Mouse (Mus musculus) neural tube, embryonic 12.5 days (tissue): ENCODE measurements at regions not wholly inside any gene's neighbourhood (a gene's known extent, or its start where the extent isn't known, plus 50 kb on each side); places are given as distances from the start of the nearest gene placed in this dataset.
A peak's percentile ranks its signal among the peaks of the same experiment; 100 is the strongest.
"Not testable (repeated sequence)": the region's sequence is repeated elsewhere in the genome, so short reads cannot be mapped to it uniquely, and the experiment has no call there.

Experiments
- ATAC-seq: fragments of 200-750 bp; cut with Nextera tagmentation; 2 replicates; pipeline ENCODE4 v1.8.0; 2017; ENCODE audit warnings: low read depth, mild to moderate bottlenecking, moderate TSS enrichment, moderate library complexity; ENCODE audit not compliant: low FRiP score
- H3K27ac ChIP-seq: fragments of 300-500 bp; sonication (generic); 2 replicates; pipeline ENCODE4 v1.5.1; 2016
- H3K27me3 ChIP-seq: fragments of 300-500 bp; sonication (generic); replicated peaks from 2 replicates; pipeline ENCODE4 v1.6.1; 2016; ENCODE audit warnings: mild to moderate bottlenecking
- H3K36me3 ChIP-seq: fragments of 300-500 bp; sonication (generic); 2 replicates; pipeline ENCODE4 v1.6.1; 2016; ENCODE audit warnings: mild to moderate bottlenecking
- H3K4me1 ChIP-seq: fragments of 300-500 bp; sonication (generic); 2 replicates; pipeline ENCODE4 v1.6.1; 2016
- H3K4me2 ChIP-seq: fragments of 300-500 bp; sonication (generic); replicated peaks from 2 replicates; pipeline ENCODE4 v1.6.1; 2016; ENCODE audit warnings: mild to moderate bottlenecking
- H3K4me3 ChIP-seq: fragments of 300-500 bp; sonication (generic); 2 replicates; pipeline ENCODE4 v1.5.1; 2016
- H3K9ac ChIP-seq: fragments of 300-500 bp; sonication (generic); 2 replicates; pipeline ENCODE4 v1.6.1; 2016; ENCODE audit warnings: mild to moderate bottlenecking
- H3K9me3 ChIP-seq: fragments of 300-500 bp; sonication (generic); 2 replicates; pipeline ENCODE4 v1.6.1; 2016; ENCODE audit warnings: mild to moderate bottlenecking
- WGBS: fragments of 180-500 bp; shearing (Covaris S2); methylation state at CpG from one replicate; pipeline ENCODE4 v1.1.7; 2016; 5-methylcytosine and 5-hydroxymethylcytosine counted together

- 35% methylated on average over 12 of the region's 12 CpGs for WGBS
- H3K27ac ChIP-seq = no peak overlapping the region
- ATAC-seq = peak; percentile 86
Observed at GRCm38 (mm10) chr10:26139100-26140093, 60.5 kb upstream of the Tmem200a start.

DNA sequence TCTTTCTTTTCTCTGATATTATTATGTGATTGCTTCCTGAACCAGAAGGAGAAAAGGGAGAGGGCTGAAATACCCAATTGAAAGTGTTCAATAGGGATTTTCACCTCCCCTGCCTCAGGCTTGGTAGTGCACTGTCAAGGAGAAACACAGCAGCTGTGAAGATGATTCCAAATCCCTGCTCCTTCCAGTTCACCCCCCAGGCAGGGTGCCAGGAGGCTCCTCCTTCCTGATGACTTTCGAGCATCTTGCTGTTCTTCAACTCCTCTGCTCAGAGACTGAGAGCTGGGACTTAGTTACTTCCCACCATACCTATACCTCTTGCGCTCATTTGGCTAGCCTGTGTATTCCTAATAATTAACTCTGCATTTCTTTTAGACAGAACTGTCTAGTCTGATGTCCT is 73.7 kb upstream of the Tmem200a start:
- 78% methylated on average over 2 of the region's 2 CpGs for WGBS
- no peaks in the 10 kb centered on the region; the same call in 1 of the 2 replicates for H3K27me3 ChIP-seq
- no peak overlapping the region for H3K4me3 ChIP-seq
- no peak overlapping the region for H3K27ac ChIP-seq
- H3K36me3 ChIP-seq = no peaks in the 10 kb centered on the region
- no peaks in the 10 kb centered on the region for H3K4me1 ChIP-seq
- H3K4me2 ChIP-seq = no peak overlapping the region
- H3K9me3 ChIP-seq = no peaks in the 10 kb centered on the region
- H3K9ac ChIP-seq = no peak overlapping the region
- no peak for ATAC-seq

More at GRCm38 (mm10) chr10:26139100-26140093, 60.5 kb upstream of the Tmem200a start:
- Histone ChIP-seq H3K4me2 (no peak overlapping the region), H3K9ac (no peak overlapping the region), H3K4me1 (no peaks in the 10 kb centered on the region), H3K4me3 (no peak overlapping the region), H3K36me3 (no peaks in the 10 kb centered on the region), H3K9me3 (no peaks in the 10 kb centered on the region), H3K27me3 (no peaks in the 10 kb centered on the region)

- 13% methylated on average over 3 of the region's 3 CpGs for WGBS
- ATAC-seq = peak; percentile 50; the same call in 1 of the 2 replicates
Observed at GRCm38 (mm10) chr10:26158786-26159185, 70.7 kb upstream of the Samd3 start.

GRCm38 (mm10) chr10:26161139-26161538 is 68.4 kb upstream of the Samd3 start:
- not testable (repeated sequence) for H3K9ac ChIP-seq, H3K4me3 ChIP-seq, H3K4me1 ChIP-seq, H3K27me3 ChIP-seq, H3K4me2 ChIP-seq, H3K36me3 ChIP-seq, ATAC-seq, H3K9me3 ChIP-seq, H3K27ac ChIP-seq

More at GRCm38 (mm10) chr10:26158786-26159185, 70.7 kb upstream of the Samd3 start:
- Histone ChIP-seq H3K27ac (no peak overlapping the region), H3K36me3 (no peaks in the 10 kb centered on the region), H3K4me2 (no peak overlapping the region), H3K27me3 (peaks cover 4% of the 10 kb centered on the region; the same call in 1 of the 2 replicates), H3K9ac (no peak overlapping the region), H3K4me1 (no peaks in the 10 kb centered on the region; the same call in 1 of the 2 replicates), H3K9me3 (no peaks in the 10 kb centered on the region), H3K4me3 (no peak overlapping the region)

GRCm38 (mm10) chr10:26164531-26164930 is 65.0 kb upstream of the Samd3 start:
- 85% methylated on average over 2 of the region's 2 CpGs for WGBS
- H3K9me3 ChIP-seq = no peaks in the 10 kb centered on the region

GRCm38 (mm10) chr10:26177591-26177990 is 51.9 kb upstream of the Samd3 start:
- no peak overlapping the region for H3K27ac ChIP-seq
- no peak overlapping the region for H3K4me3 ChIP-seq
- no peaks in the 10 kb centered on the region for H3K9me3 ChIP-seq
- H3K27me3 ChIP-seq = no peaks in the 10 kb centered on the region
- ATAC-seq = no peak
- no peak overlapping the region for H3K4me2 ChIP-seq
- 90% methylated on average over 1 of the region's 1 CpGs for WGBS
- H3K36me3 ChIP-seq = no peaks in the 10 kb centered on the region
- no peak overlapping the region for H3K9ac ChIP-seq
- no peaks in the 10 kb centered on the region for H3K4me1 ChIP-seq

More at GRCm38 (mm10) chr10:26164531-26164930, 65.0 kb upstream of the Samd3 start:
- Histone ChIP-seq H3K4me3 (no peak overlapping the region), H3K4me1 (no peaks in the 10 kb centered on the region), H3K36me3 (no peaks in the 10 kb centered on the region), H3K4me2 (no peak overlapping the region), H3K27me3 (0 out of 2 replicates have a peak, but pooled peaks cover 4% of the 10 kb centered on the region), H3K27ac (no peak overlapping the region), H3K9ac (no peak overlapping the region)
- no peak for ATAC-seq

GRCm38 (mm10) chr10:26178356-26178755 is 51.2 kb upstream of the Samd3 start:
- ATAC-seq = no peak
- no peak overlapping the region for H3K27ac ChIP-seq
- no peak overlapping the region for H3K4me3 ChIP-seq
- no peaks in the 10 kb centered on the region for H3K36me3 ChIP-seq
- H3K9me3 ChIP-seq = no peaks in the 10 kb centered on the region
- H3K9ac ChIP-seq = no peak overlapping the region
- no peak overlapping the region for H3K4me2 ChIP-seq
- no peaks in the 10 kb centered on the region for H3K4me1 ChIP-seq
- 79% methylated on average over 3 of the region's 3 CpGs for WGBS
- H3K27me3 ChIP-seq = no peaks in the 10 kb centered on the region
